Mouse (Mus musculus): ENCODE data around the gene Tmem14c. TPM values are rescaled to one million over a fixed set of nuclear protein-coding genes. Genes with fewer than 3 reads are reported as not detected.

Tmem14c gene
- polyA plus RNA-seq, 1 experiment = 132 TPM

DNA sequence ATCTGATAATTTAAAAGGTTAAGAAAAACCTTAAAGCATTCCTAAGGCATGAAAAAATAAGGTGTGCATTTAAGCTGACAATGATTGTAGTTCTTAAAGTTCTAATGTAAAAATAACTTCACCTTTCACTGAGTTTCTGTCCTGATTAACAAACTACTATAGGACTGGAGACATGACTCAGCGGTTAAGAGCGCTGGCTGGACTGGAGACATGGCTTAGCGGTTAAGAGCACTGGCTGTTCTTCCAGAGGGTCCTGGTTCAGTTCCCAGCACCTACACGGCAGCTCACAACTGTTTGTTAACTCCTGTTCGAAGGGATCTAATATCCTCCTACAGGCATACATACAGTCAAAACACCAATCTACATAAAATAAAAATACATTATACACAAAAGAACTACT is 14.1 kb upstream of the Tmem14c start:
- no peak for DNase-seq (ENCODE audit: low read depth, low spot score)
- WGBS = 84% methylated on average over 5 of the region's 5 CpGs

- DNase-seq (ENCODE audit: low read depth, low spot score) = no peak
- WGBS = 78% methylated on average over 4 of the region's 4 CpGs
Observed at GRCm38 (mm10) chr13:41006244-41006643, 9.8 kb upstream of the Tmem14c start.

- no peak for DNase-seq (ENCODE audit: low read depth, low spot score)
- 91% methylated on average over 10 of the region's 10 CpGs for WGBS
Observed at GRCm38 (mm10) chr13:41008271-41008670, 7.8 kb upstream of the Tmem14c start.

- DNase-seq (ENCODE audit: low read depth, low spot score) = no peak
- WGBS = 80% methylated on average over 8 of the region's 8 CpGs
Observed at GRCm38 (mm10) chr13:41008946-41009345, 7.1 kb upstream of the Tmem14c start.

GRCm38 (mm10) chr13:41016797-41017405 is 809 bp downstream of the Tmem14c start:
- WGBS = 20% methylated on average over 12 of the region's 12 CpGs
- DNase-seq (ENCODE audit: low read depth, low spot score) = no peak

- DNase-seq (ENCODE audit: low read depth, low spot score) = no peak
- WGBS = 88% methylated on average over 4 of the region's 4 CpGs
Observed at GRCm38 (mm10) chr13:41017832-41018231, 1.7 kb downstream of the Tmem14c start.

GRCm38 (mm10) chr13:41018236-41018635 is 2.1 kb downstream of the Tmem14c start:
- WGBS = 94% methylated on average over 9 of the region's 9 CpGs
- no peak for DNase-seq (ENCODE audit: low read depth, low spot score)

DNA sequence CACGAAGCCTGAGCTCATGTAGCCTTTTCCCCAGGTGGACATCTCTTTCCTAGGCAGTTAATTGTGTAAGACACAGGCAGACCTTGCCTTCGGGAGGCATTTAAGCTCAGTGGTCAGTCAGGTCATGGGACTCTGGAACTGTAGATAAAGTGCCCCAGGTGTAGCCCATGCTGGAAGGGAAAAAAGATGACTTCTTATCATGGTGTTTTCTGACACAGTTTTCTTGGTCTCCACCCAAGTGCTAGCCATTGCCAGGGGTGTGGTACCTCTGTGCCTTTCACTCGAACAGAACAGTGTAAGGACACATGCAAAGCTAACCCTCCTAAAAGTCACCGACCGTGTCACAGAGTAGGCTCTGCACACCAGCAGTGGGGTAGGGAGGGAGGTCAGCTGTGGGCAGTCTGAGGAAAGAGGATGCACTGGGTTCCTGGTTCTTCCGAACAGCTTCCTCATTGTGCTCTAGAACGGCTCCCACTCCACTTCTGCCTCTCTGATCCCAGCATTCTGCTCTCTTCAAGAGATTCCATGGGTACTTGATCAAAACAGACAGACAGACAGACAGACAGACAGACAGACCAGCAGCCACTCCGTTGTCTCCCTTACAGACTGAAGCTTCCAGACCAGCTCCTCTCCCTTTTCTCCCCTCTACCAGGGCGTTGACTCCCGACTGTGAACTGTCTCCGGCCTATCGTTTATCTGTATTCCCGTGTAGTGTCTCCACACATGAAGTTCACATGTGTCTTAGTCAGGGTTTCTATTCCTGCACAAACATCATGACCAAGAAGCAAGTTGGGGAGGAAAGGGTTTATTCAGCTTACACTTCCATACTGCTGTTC is 2.9 kb downstream of the Tmem14c start:
- WGBS = 88% methylated on average over 13 of the region's 13 CpGs
- DNase-seq (ENCODE audit: low read depth, low spot score) = no peak

DNA sequence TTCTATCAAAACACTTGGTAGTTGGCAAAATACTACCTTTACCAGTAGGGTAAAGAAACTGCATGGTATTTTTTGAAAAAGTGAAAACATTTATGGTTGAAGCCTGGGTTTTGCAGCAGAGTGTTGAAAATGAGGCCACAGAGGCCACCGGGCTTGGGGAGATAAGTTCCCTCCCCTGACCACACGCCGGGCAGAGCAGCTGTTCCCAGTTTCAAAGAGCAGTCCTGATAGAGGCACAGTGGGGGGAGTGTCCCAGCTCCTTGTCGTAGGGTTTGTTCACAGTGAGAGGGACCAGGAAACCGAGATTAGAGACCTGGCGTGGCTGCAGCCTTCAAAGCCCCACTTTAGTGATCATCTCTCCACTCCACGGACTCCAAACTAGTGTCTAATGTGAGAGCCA is 4.4 kb downstream of the Tmem14c start:
- WGBS = 82% methylated on average over 7 of the region's 7 CpGs
- no peak for DNase-seq (ENCODE audit: low read depth, low spot score)

- WGBS = 89% methylated on average over 6 of the region's 6 CpGs
- no peak for DNase-seq (ENCODE audit: low read depth, low spot score)
Observed at GRCm38 (mm10) chr13:41021607-41022006, 5.5 kb downstream of the Tmem14c start.

- no peak for DNase-seq (ENCODE audit: low read depth, low spot score)
- WGBS = 56% methylated on average over 13 of the region's 13 CpGs
Observed at GRCm38 (mm10) chr13:41022099-41022498, 6.0 kb downstream of the Tmem14c start.

DNA sequence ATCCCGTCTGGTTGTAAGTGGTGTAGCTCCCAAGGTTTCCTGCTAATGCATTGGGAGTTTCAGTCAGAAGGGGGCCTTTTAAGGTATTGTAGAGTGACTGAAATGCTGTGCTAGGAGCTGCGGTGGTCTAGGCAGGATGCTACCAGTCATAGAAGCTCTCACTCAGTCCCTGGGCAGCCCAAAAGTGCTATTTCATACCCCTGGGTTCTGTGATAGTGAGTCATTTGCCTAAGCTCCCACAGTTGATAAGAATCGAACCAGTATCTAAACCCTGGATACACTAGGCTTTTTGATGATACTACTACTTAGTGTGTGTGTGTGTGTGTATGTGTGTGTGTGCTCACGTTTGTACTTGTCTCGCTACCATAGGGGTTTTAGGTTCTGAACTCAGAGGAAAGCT is 14.0 kb downstream of the Tmem14c start:
- no peak for DNase-seq (ENCODE audit: low read depth, low spot score)
- whole genome bisulfite sequencing = 75% methylated on average over 5 of the region's 5 CpGs

DNA sequence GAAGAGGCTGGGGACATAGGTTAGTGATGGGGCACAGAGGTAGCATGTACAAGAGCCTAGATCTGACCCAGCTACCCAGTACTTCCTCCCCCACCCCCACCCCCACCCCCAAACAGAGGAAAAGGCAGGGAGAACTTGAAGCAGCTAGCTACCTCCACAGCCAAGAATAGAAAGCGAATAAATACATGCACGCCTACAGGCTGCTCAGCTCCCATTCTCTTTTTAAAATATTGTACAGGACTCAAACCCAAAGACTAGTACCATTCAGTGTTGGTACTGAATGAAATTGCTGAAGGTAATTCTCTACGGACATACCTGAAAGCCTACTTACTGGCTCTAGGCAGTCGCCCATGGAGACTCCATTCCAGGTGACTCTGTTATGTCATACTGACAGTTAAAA is 26.4 kb downstream of the Tmem14c start:
- 90% methylated on average over 4 of the region's 4 CpGs for WGBS

DNA sequence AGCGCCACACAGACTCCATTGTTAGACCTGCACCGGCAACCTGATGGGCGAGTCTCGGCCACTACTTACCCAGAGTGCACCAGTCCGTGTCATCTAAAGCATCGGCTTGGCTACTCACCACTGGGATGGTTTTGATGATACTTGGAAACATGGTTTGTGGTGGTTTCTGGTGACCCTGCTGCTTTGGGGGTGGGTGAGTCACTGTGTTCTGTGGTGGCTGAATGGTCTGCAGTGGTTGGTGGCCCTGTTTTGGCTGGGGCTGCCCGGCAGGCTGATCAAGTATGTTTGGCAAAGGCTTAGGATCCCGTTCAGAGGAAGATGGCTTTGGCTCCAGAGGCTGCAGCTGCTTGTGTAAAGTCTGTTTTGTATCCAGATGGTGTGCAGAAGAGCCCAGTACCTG is 29.8 kb downstream of the Tmem14c start:
- WGBS = 85% methylated on average over 8 of the region's 8 CpGs
- DNase-seq (ENCODE audit: low read depth, low spot score) = no peak

More for the DNA sequence above, 26.4 kb downstream of the Tmem14c start:
- DNase-seq (ENCODE audit: low read depth, low spot score) = no peak

GRCm38 (mm10) chr13:41047280-41047679 is 31.2 kb downstream of the Tmem14c start:
- 76% methylated on average over 6 of the region's 6 CpGs for WGBS
- no peak for DNase-seq (ENCODE audit: low read depth, low spot score)

DNA sequence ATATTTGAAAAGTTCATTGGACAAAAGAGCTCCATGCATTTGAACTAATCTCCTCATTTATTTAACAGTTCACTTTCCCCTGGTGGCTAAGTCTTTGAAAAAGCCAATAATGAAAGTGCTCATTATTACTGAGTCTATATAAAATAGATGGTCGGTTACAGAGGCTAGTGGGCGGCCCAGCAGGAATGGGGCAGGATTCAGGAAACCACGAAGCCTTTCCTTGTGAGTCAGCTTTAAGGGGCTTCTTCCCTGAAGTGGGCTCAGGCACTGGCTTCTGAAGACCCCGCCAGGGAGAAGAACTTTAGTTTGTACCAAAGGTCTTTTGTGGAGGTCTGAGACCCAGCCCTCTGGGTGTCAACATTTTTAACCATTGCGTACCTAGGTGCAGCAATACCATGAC is 35.9 kb downstream of the Tmem14c start:
- WGBS = 67% methylated on average over 5 of the region's 5 CpGs
- DNase-seq (ENCODE audit: low read depth, low spot score) = no peak

DNA sequence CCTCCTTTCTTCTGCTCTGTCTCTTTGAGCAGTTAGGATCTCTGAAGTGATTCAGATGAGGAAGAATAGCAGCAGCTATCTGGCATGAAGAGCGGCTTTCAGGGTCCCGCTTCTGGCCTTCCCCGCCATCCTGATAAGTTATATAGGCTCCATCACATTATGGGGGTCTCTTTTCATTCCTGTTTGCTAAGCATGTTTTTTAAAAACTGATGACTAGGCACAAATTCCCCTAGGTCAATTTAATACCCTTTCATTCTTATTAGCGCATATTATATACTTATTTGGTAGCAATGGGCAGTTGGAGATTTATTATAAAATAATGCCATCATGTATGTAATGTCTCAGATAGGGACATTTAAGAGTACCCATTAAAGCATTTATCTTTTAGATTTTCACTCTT is 51.5 kb downstream of the Tmem14c start:
- DNase-seq (ENCODE audit: low read depth, low spot score) = no peak
- 95% methylated on average over 4 of the region's 4 CpGs for WGBS

DNA sequence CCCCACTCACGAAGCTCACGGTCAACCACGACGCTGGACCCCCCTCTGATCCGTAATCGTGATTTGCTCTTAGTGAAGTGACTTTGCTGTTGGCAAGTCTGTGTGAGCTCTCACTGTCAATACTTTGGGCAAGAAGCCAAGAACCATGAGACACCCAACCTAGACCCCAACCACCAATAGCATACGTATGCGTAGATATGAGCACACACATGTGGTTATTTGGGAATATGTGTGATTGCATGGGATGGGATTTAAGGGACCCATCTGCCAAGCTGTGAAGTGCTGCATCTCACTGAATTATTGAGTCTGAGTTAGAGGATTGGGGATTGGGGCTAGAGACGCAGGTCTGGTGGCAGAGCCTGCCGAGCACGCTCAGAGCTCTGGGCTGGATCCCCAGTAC is 55.5 kb downstream of the Tmem14c start:
- WGBS = 88% methylated on average over 11 of the region's 11 CpGs
- no peak for DNase-seq (ENCODE audit: low read depth, low spot score)
